Mouse (Mus musculus) ovary, adult 18-20 months (tissue): ENCODE results near the gene Spata20.

Experiments
- DNase-seq: peaks from one replicate; pipeline ENCODE4 v3.0.0; 2022; ENCODE audit warnings: low spot score, mixed read lengths

Gene Spata20

GRCm38 (mm10) chr11:94451091-94451773 is 34.7 kb downstream of the Spata20 start:
- no peak for DNase-seq

DNA sequence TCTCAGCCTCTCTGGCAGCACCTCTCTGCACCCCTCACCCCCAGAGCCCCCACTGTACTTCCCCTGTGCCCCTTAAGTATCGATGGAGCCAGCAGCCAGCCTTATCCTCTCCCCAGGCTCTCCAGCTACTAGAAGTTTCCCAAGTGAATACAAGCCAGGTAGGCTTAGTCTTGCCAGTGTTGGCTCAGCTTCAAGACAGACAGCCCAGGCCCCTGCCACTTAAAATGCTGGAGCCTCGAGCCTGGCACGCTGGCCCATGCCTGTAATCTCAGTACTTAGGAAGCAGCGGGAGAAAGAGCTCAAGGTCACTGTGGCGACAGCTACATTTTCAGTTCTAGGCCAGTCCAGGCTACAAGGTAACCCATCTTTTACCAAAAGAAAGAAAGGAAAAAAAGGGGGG is 36.1 kb downstream of the Spata20 start:
- DNase-seq, result no peak

DNA sequence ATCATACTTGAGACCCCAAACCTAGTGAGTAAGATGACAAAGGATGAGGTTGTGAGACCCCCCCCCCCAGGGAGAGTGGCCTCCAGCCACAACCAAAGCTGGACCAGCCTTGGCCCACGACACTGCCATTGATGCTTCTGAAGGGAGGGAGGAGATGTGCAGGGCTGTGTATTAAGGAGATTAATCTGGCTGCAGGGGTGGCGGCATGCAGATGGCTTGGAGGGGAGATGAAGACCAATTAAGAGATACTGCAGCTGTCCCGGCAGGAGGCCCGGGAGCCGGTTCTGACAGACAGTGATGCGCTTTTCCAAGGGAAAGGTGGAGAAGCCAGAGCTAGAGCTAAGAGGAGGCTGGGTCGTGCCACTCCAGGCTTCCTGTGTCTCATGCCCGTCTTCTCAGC is 36.7 kb downstream of the Spata20 start:
- no peak for DNase-seq

- no peak for DNase-seq
Measured at GRCm38 (mm10) chr11:94447017-94447416, 39.0 kb downstream of the Spata20 start.

GRCm38 (mm10) chr11:94445300-94445699 is 40.7 kb downstream of the Spata20 start:
- no peak for DNase-seq

DNA sequence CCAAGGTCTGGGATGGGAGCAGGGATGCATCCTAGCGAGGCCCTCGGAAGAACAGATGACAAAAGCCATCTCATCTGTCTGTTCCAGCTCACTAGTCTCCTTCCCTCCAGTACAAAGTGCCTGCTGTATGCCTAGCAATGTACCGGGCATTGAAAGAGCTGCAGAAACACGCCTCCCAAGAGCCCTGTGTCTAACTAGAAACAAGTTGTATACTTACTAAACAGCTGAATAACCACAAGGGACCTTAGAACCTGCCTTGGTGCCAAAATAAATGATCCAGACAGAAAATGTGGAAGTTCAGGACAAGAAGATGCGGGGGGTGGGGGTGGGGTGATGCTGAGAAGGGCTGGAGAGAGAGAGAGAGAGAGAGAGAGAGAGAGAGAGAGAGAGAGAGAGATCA is 41.1 kb downstream of the Spata20 start:
- no peak for DNase-seq

GRCm38 (mm10) chr11:94441752-94442151 is 44.2 kb downstream of the Spata20 start:
- DNase-seq, result no peak

DNA sequence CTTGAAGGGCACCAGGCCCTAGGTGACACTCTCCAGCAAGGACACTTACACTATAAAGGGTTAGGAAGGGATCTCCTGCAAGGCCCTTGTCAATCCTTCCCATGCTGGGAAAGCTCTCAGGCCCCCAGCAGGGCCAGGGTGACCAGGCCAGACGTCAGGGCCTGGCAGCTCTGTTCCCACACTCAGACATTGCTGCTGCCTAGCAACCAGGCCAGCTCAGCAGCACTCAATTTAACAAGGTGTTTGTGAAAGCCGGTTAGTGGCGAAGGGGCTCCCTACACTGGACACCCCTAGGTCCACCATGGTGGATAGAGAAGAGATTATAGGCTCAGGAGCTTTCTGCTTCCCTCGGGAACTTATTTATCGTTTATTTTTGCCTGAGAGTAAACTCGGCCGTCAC is 44.9 kb downstream of the Spata20 start:
- no peak for DNase-seq

GRCm38 (mm10) chr11:94440421-94440820 is 45.6 kb downstream of the Spata20 start:
- DNase-seq, result no peak

DNA sequence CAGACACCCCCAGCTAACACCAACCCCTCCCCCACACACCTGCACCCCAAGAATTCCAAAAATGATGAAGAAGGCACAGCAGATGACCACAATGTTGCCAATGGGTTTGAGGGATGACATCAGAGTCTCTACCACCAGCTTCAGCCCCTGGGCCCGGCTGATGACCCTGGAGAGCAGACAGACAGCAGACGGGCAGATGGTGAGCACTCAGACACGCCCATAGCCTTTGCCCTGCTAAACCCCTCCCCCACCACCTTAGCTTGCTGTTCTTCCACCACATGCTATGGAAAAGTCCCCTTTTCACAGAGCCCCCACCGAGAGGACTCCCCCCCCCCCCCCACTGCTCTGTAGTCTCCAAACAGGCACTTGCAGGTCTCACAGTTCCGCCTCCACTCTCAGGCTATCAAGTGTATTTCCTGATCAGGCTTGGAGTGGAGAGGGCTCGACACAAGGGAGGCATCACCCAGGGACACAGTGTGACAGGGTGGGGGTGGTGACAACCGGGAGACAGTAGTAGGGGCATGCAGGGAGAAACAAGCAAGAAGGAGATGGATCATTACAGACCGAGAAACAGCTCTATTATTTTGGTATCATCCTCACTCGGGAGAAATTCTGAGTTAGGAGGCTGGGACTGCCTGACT is 56.8 kb downstream of the Spata20 start:
- DNase-seq, result no peak
